Mouse (Mus musculus) spleen, adult 2 months (tissue): ENCODE measurements at regions not wholly inside any gene's neighbourhood (a gene's known extent, or its start where the extent isn't known, plus 50 kb on each side); places are given as distances from the start of the nearest gene placed in this dataset.

Experiments used
- DNase-seq, 2 experiments: peaks; one replicate each; pipeline versions ENCODE4 v3.0.0 to v3.0.0-alpha.2; 2012 to 2021; ENCODE audit warnings: low spot score in 2 of 2, low read depth in 1 of 2
- H3K27ac ChIP-seq: fragments of 200-500 bp; 2 replicates; pipeline ENCODE4 v1.5.1; 2012; ENCODE audit warnings: low read length, inconsistent platforms; ENCODE audit not compliant: insufficient read depth
- H3K27me3 ChIP-seq: fragments of 200-500 bp; 2 replicates; pipeline ENCODE4 v1.6.1; 2012; ENCODE audit warnings: mild to moderate bottlenecking, moderate library complexity, low read length, inconsistent platforms; ENCODE audit not compliant: control insufficient read depth, insufficient read depth
- H3K36me3 ChIP-seq: fragments of 200-500 bp; 2 replicates; pipeline ENCODE4 v1.6.1; 2012; ENCODE audit warnings: mild to moderate bottlenecking, low read length, inconsistent platforms; ENCODE audit not compliant: control insufficient read depth, insufficient read depth
- H3K4me1 ChIP-seq: fragments of 200-500 bp; 2 replicates; pipeline ENCODE4 v1.6.1; 2011; ENCODE audit warnings: inconsistent platforms; ENCODE audit not compliant: control insufficient read depth, insufficient read depth, insufficient read length
- H3K4me3 ChIP-seq: fragments of 200-500 bp; 2 replicates; pipeline ENCODE4 v1.5.1; 2011; ENCODE audit warnings: mild to moderate bottlenecking, inconsistent platforms; ENCODE audit not compliant: insufficient read depth, insufficient read length; ENCODE audit errors: extremely low read depth
- CTCF ChIP-seq: fragments of 200-500 bp; IDR thresholded peaks from 2 replicates; pipeline ENCODE4 v1.5.1; 2011; ENCODE audit warnings: mild to moderate bottlenecking, inconsistent platforms; ENCODE audit not compliant: insufficient read depth, insufficient read length, insufficient replicate concordance; ENCODE audit errors: extremely low read depth
- POLR2A ChIP-seq: fragments of 200-500 bp; IDR thresholded peaks from 2 replicates; pipeline ENCODE4 v1.6.1; 2011; ENCODE audit warnings: low read depth, low read length, inconsistent platforms
- WGBS: fragments of 180-500 bp; shearing (Covaris S2); methylation state at CpG from one replicate; pipeline ENCODE4 v1.1.7; 2018; 5-methylcytosine and 5-hydroxymethylcytosine counted together

DNA sequence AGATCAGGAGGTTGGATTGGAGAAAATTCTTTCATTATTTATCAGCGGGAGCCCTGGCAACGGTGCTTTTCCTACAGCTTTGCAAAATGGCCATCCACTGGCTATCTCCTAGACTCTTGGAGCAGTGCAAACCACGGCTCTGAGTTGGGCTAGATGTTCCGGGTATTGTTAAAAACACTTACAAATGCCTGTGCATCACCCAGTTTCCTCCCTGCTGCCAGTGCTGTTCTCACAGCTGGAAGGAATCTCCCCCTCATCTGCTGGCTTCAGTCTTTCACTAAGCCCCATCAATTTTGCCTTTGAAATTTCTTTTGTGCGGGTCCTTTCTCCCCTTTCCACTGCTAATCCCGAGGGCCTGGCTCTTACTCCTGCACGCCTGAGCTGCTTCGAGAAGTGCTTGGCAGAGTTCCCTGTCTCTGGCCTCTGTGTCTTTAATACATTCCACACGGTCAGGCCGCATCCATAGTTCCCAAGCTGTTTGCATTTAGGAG lies 156.8 kb downstream of the Uaca start:
- Histone ChIP-seq H3K4me1 (no peaks in the 10 kb centered on the region), H3K27me3 (no peaks in the 10 kb centered on the region), H3K27ac (no peak overlapping the region), H3K4me3 (no peak overlapping the region), H3K36me3 (no peaks in the 10 kb centered on the region)
- TF ChIP-seq POLR2A, result no peak
- TF ChIP-seq CTCF, result no peak
- no peak for DNase-seq
- 79% methylated on average over 10 of the region's 10 CpGs for WGBS

GRCm38 (mm10) chr9:60957438-60957837 lies 163.1 kb downstream of the Uaca start:
- TF ChIP-seq POLR2A (no peak), CTCF (no peak)
- WGBS, result 92% methylated on average over 5 of the region's 5 CpGs
- H3K27ac ChIP-seq, result no peak overlapping the region
- no peaks in the 10 kb centered on the region for H3K36me3 ChIP-seq
- no peak overlapping the region for H3K4me3 ChIP-seq
- no peaks in the 10 kb centered on the region for H3K4me1 ChIP-seq
- no peak for DNase-seq
- no peaks in the 10 kb centered on the region for H3K27me3 ChIP-seq

DNA sequence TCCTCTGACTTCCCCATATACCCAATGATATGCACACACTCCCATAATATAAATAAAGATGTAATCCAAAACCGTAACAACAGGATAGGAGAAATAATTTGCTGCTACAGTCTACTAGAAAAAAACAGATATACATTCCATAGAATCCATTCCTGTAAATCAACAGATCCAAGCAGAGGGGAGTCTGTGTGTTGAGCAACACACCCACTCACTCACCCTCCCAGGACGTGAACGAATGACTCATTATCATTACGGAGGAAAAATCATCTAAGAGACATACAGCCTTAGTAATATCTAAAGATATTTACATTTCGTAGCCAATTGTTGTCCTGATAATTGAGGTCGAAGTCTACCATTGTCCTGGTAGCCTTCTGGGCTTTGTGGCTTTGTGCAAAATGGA lies 165.2 kb downstream of the Uaca start:
- no peak overlapping the region for H3K27ac ChIP-seq
- no peaks in the 10 kb centered on the region for H3K36me3 ChIP-seq
- H3K4me3 ChIP-seq, result no peak overlapping the region
- no peaks in the 10 kb centered on the region for H3K4me1 ChIP-seq
- no peak for TF ChIP-seq CTCF
- no peaks in the 10 kb centered on the region for H3K27me3 ChIP-seq
- whole genome bisulfite sequencing, result 91% methylated on average over 6 of the region's 6 CpGs
- DNase-seq, result no peak

DNA sequence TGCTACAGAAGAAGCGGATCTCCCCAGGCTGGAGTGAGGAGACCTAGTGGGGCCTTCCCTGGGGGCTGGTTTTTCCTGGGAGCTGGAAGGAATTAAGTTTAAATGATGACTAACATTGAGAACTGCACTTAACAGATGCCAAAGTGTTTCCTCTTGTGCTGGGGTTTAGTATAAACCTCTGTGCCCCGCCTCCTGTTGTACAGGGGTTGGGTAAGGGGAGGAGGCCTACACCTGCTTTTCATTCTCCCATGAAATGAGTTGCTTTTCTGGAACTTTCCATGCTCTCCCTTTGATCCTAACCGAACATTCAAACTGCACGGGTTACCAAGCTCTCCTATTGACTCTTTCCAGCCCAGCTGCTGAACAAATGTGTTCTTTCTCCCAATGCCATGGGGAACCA lies 167.7 kb downstream of the Uaca start:
- no peaks in the 10 kb centered on the region for H3K27me3 ChIP-seq
- H3K4me3 ChIP-seq, result no peak overlapping the region
- DNase-seq, result no peak
- H3K27ac ChIP-seq, result no peak overlapping the region
- H3K36me3 ChIP-seq, result no peaks in the 10 kb centered on the region
- H3K4me1 ChIP-seq, result no peaks in the 10 kb centered on the region
- no peak for TF ChIP-seq CTCF
- WGBS, result 90% methylated on average over 4 of the region's 4 CpGs

DNA sequence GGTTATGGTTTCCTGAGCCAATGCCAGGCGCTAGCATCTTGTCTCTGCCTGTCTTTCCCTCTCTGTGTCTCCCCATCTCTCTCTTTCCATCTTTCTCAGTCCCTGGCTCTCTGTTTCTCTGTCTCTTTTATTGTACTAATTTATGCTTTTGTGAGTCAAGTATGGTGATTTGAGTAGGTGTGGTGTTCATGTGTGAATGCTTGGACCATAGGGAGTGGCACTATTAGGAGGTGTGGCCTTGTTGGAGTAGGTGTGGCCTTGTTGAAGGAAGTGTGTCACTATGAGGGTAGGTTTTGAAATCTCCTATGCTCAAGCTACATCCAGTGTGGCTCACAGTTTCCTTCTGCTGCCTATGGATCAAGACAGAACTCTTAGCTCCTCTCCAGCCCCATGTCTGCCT lies 171.3 kb downstream of the Uaca start:
- 67% methylated on average over 1 of the region's 1 CpGs for WGBS
- no peak for TF ChIP-seq CTCF
- no peak for TF ChIP-seq POLR2A
- no peak for DNase-seq
- no peaks in the 10 kb centered on the region for H3K27me3 ChIP-seq
- no peaks in the 10 kb centered on the region for H3K4me1 ChIP-seq
- no peaks in the 10 kb centered on the region for H3K36me3 ChIP-seq
- no peak overlapping the region for H3K27ac ChIP-seq
- H3K4me3 ChIP-seq, result no peak overlapping the region

DNA sequence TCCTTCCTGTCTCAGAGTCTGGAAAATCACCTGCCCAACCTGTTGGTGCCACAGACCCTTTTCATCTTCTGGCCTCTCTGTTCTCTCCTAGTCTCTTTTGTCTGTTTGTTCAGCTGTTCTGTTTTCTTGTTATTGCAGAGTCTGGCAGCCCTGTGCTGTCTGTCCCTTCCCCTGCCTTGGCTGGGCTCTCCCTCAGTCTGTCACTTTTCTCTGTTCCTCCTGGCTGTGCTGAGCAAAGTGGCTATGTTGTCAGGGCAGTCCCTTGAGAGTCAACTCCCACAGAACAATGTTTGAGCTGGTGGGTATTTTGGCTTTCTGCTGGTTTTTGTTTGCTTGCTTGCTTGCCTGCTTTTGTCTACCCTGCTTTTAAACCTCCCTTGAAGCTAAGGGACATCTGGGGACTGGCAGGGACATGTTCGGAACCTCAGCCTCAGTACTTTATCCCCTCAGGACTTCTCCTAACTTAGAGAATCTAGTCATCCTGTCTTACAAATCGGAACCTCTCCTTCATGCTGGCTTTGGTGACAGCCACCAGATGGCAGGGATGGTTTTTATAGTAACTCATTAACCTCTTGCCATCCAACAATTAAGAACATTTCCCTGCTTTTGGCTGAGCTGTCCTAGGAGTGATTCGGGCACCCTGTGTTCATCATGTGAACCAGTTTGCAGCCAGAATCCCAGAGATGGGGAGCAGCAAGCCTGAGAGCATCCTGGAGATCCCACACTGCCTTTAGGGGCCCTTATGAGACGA lies 174.1 kb downstream of the Uaca start:
- no peaks in the 10 kb centered on the region; the same call in 1 of the 2 replicates for H3K4me1 ChIP-seq
- no peaks in the 10 kb centered on the region for H3K27me3 ChIP-seq
- H3K27ac ChIP-seq, result no peak overlapping the region
- TF ChIP-seq CTCF, result no peak
- no peak for TF ChIP-seq POLR2A
- WGBS, result 60% methylated on average over 4 of the region's 4 CpGs
- no peak overlapping the region for H3K4me3 ChIP-seq
- H3K36me3 ChIP-seq, result no peaks in the 10 kb centered on the region
- no peak for DNase-seq

DNA sequence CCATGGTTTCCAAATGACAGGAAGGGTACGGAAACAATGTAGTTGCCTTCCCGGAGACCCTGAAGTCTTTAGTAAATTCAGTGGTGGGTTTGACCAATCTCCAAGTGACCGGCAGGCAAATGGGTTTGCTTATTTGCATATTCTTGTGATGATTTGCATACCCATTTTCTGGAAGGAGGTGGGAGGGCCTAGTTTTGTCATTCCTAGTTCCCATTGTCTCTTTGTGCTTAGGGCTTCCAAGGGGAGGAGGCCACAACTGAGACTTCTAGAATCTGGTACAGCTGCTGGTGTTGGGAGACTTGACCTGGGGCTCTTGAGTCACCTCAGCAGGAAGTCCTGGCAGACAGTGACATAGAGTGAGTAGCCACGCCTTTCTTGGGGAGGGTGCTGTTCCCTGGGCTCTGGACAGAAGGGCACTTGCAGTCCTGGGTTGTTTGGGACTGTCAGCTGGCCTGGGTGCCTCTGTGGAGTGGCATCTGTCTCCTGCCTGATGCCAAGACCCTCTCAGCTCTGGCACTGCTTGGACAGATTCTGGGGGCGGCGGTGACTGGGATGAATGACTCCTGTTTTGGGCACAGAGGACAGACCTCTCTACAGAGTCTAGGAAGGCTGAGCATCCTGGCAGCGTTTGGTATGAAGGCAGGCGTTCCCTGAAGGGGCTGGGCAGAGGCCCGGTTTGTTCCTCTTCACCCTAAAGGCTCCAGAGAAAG lies 178.0 kb downstream of the Uaca start:
- no peaks in the 10 kb centered on the region for H3K36me3 ChIP-seq
- no peaks in the 10 kb centered on the region for H3K27me3 ChIP-seq
- no peak overlapping the region for H3K27ac ChIP-seq
- TF ChIP-seq CTCF (no peak), POLR2A (no peak)
- no peak for DNase-seq
- H3K4me1 ChIP-seq, result no peaks in the 10 kb centered on the region; the same call in 1 of the 2 replicates
- no peak overlapping the region for H3K4me3 ChIP-seq
- WGBS, result 80% methylated on average over 9 of the region's 9 CpGs
